Mouse (Mus musculus) frontal cortex, postnatal 25 days (tissue): ENCODE measurements around the gene Vmn2r20.
"Not testable (repeated sequence)": the region's sequence is repeated elsewhere in the genome, so short reads cannot be mapped to it uniquely, and the experiment has no call there.

Experiments
- DNase-seq, 2 experiments: peaks; one replicate each; pipeline ENCODE4 v3.0.0; 2022; ENCODE audit warnings: low spot score in 2 of 2

Gene Vmn2r20

GRCm38 (mm10) chr6:123418016-123418415 lies at the start of gene Vmn2r20:
Vmn2r20 (minus strand) TSS chr6:123418116.
- not testable (repeated sequence) for DNase-seq

GRCm38 (mm10) chr6:123424413-123424812 lies 6.5 kb upstream of the Vmn2r20 start:
- DNase-seq, result not testable (repeated sequence)

GRCm38 (mm10) chr6:123406918-123407665 lies 10.8 kb downstream of the Vmn2r20 start:
- DNase-seq, result not testable (repeated sequence)

GRCm38 (mm10) chr6:123388824-123389223 lies 29.1 kb downstream of the Vmn2r20 start:
- DNase-seq, result not testable (repeated sequence)

- no peak for DNase-seq
Measured at GRCm38 (mm10) chr6:123346141-123346540, 71.8 kb downstream of the Vmn2r20 start.

GRCm38 (mm10) chr6:123340093-123340492 lies 77.8 kb downstream of the Vmn2r20 start:
- no peak for DNase-seq

GRCm38 (mm10) chr6:123332503-123332902 lies 85.4 kb downstream of the Vmn2r20 start:
- no peak for DNase-seq
